Mouse (Mus musculus) liver, embryonic 15.5 days (tissue): ENCODE data around the gene Smg6. TPM values are rescaled to one million over a fixed set of nuclear protein-coding genes. Genes with fewer than 3 reads are reported as not detected.

Experiments
- ATAC-seq: fragments of 200-750 bp; cut with Nextera tagmentation; 2 replicates; pipeline ENCODE4 v1.8.0; 2017; ENCODE audit warnings: moderate number of reproducible peaks, mild to moderate bottlenecking, moderate library complexity; ENCODE audit not compliant: insufficient read depth
- H3K27ac ChIP-seq: fragments of 300-500 bp; sonication (generic); replicated peaks from 2 replicates; pipeline ENCODE4 v1.5.1; 2015; ENCODE audit warnings: mild to moderate bottlenecking, inconsistent platforms
- H3K27me3 ChIP-seq: fragments of 300-500 bp; sonication (generic); 2 replicates; pipeline ENCODE4 v1.6.1; 2015; ENCODE audit warnings: mild to moderate bottlenecking, inconsistent platforms
- H3K36me3 ChIP-seq: fragments of 300-500 bp; sonication (generic); replicated peaks from 2 replicates; pipeline ENCODE4 v1.6.1; 2015; ENCODE audit warnings: moderate library complexity, mild to moderate bottlenecking, inconsistent platforms
- H3K4me1 ChIP-seq: fragments of 300-500 bp; sonication (generic); replicated peaks from 2 replicates; pipeline ENCODE4 v1.6.1; 2015; ENCODE audit warnings: inconsistent platforms
- H3K4me2 ChIP-seq: fragments of 300-500 bp; sonication (generic); 2 replicates; pipeline ENCODE4 v1.6.1; 2015; ENCODE audit warnings: moderate library complexity, mild to moderate bottlenecking, inconsistent platforms
- H3K4me3 ChIP-seq: fragments of 300-500 bp; sonication (generic); replicated peaks from 2 replicates; pipeline ENCODE4 v1.5.1; 2015; ENCODE audit warnings: mild to moderate bottlenecking, inconsistent platforms
- H3K9ac ChIP-seq: fragments of 300-500 bp; sonication (generic); 2 replicates; pipeline ENCODE4 v1.6.1; 2015; ENCODE audit warnings: moderate library complexity, mild to moderate bottlenecking, inconsistent platforms
- H3K9me3 ChIP-seq: fragments of 300-500 bp; sonication (generic); replicated peaks from 2 replicates; pipeline ENCODE4 v1.6.1; 2016; ENCODE audit warnings: inconsistent platforms
- WGBS: fragments of 180-500 bp; shearing (Covaris S2); methylation state at CpG from one replicate; pipeline ENCODE4 v1.1.7; 2015; ENCODE audit warnings: mixed read lengths; ENCODE audit not compliant: insufficient replicate concordance; 5-methylcytosine and 5-hydroxymethylcytosine counted together
- polyA plus RNA-seq: library from polyadenylated mRNA; unstranded; fragments of >200 nt; fragmentation: Nextera tagmentation; extraction: Ambion mirVana; gene quantifications from 2 replicates; pipeline ENCODE4 v1.2.1, GENCODE M21; 2015

Smg6 gene
- polyA plus RNA-seq, 1 experiment from 2014 or later = 4.5 TPM

DNA sequence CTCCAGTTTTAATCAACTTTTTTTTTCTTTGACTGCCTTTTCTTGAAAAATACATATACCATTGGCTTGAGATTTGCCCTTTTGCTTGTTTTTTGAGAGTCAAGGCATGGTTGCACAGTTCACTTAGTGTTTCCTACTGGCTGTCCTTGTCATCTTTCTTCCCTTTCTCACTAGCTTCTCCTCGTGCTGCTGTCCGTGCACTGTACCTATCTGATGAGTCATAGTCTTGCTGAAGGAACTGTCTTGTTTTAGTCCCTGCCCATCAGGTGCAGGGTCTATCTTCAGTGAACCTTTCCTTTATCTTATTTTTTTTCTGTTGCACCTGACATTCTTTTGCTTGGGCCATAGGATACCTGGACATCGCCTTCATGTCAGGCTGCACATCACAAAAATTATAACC lies 101.4 kb downstream of the Smg6 start:
- Histone ChIP-seq H3K27ac (no peak overlapping the region), H3K36me3 (no peaks in the 10 kb centered on the region), H3K4me3 (no peak overlapping the region), H3K4me1 (no peaks in the 10 kb centered on the region), H3K9me3 (no peaks in the 10 kb centered on the region), H3K4me2 (no peak overlapping the region), H3K27me3 (no peaks in the 10 kb centered on the region), H3K9ac (no peak overlapping the region)
- WGBS = 31% methylated on average over 3 of the region's 3 CpGs
- ATAC-seq = no peak

DNA sequence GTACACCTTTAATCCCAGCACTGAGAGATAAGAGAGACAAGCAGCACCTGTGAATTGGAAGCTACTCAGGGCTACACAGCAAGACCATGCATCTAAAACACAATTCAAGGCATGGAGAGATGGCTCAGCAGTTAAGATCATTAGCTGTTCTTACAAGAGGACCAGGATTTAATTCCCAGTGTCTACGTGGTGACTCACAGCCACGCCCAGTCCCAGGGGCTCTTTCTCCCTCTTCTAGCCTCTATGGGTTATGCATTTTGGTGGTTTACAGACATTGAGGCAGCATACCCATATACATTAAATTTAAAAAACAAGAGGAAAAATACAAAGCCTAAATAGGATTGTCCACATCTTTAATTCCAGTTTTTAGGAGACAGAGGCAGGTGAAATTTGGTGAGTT lies 102.0 kb downstream of the Smg6 start:
- WGBS = 72% methylated on average over 2 of the region's 2 CpGs
- no peak for ATAC-seq
- Histone ChIP-seq H3K36me3 (no peaks in the 10 kb centered on the region), H3K4me1 (no peaks in the 10 kb centered on the region), H3K4me3 (no peak overlapping the region), H3K27me3 (no peaks in the 10 kb centered on the region), H3K9ac (no peak overlapping the region), H3K4me2 (no peak overlapping the region), H3K27ac (no peak overlapping the region), H3K9me3 (no peaks in the 10 kb centered on the region)

- H3K27ac ChIP-seq = no peak overlapping the region
- H3K4me3 ChIP-seq = no peak overlapping the region
- no peak overlapping the region for H3K9ac ChIP-seq
- WGBS = 49% methylated on average over 2 of the region's 2 CpGs
- ATAC-seq = no peak
- H3K4me2 ChIP-seq = no peak overlapping the region
- H3K27me3 ChIP-seq = no peaks in the 10 kb centered on the region
- no peaks in the 10 kb centered on the region for H3K9me3 ChIP-seq
- no peaks in the 10 kb centered on the region for H3K4me1 ChIP-seq
- H3K36me3 ChIP-seq = no peaks in the 10 kb centered on the region
Measured at GRCm38 (mm10) chr11:75031251-75031650, 105.6 kb downstream of the Smg6 start.

- H3K4me1 ChIP-seq = no peaks in the 10 kb centered on the region
- no peaks in the 10 kb centered on the region for H3K27me3 ChIP-seq
- no peak overlapping the region for H3K4me3 ChIP-seq
- no peaks in the 10 kb centered on the region for H3K36me3 ChIP-seq
- no peak overlapping the region for H3K27ac ChIP-seq
- no peak for ATAC-seq
- no peaks in the 10 kb centered on the region for H3K9me3 ChIP-seq
- no peak overlapping the region for H3K4me2 ChIP-seq
- no peak overlapping the region for H3K9ac ChIP-seq
- WGBS = 57% methylated on average over 2 of the region's 2 CpGs
Measured at GRCm38 (mm10) chr11:75032946-75033345, 107.3 kb downstream of the Smg6 start.

- ATAC-seq = no peak
- Histone ChIP-seq H3K36me3 (peaks cover 3% of the 10 kb centered on the region; the same call in 1 of the 2 replicates), H3K27ac (no peak overlapping the region), H3K9ac (no peak overlapping the region), H3K4me1 (no peaks in the 10 kb centered on the region), H3K4me2 (no peak overlapping the region), H3K9me3 (no peaks in the 10 kb centered on the region), H3K4me3 (no peak overlapping the region), H3K27me3 (no peaks in the 10 kb centered on the region)
- 65% methylated on average over 5 of the region's 5 CpGs for WGBS
Measured at GRCm38 (mm10) chr11:75033581-75034067, 108.0 kb downstream of the Smg6 start.

- no peak overlapping the region for H3K4me2 ChIP-seq
- no peak overlapping the region for H3K9ac ChIP-seq
- no peak for ATAC-seq
- no peak overlapping the region for H3K27ac ChIP-seq
- H3K9me3 ChIP-seq = no peaks in the 10 kb centered on the region
- no peaks in the 10 kb centered on the region for H3K4me1 ChIP-seq
- 66% methylated on average over 3 of the region's 3 CpGs for WGBS
- peaks cover 3% of the 10 kb centered on the region; the same call in 1 of the 2 replicates for H3K36me3 ChIP-seq
- no peak overlapping the region for H3K4me3 ChIP-seq
- H3K27me3 ChIP-seq = no peaks in the 10 kb centered on the region
Measured at GRCm38 (mm10) chr11:75034104-75034503, 108.5 kb downstream of the Smg6 start.

- H3K9ac ChIP-seq = no peak overlapping the region
- H3K36me3 ChIP-seq = peaks cover 15% of the 10 kb centered on the region
- no peaks in the 10 kb centered on the region for H3K9me3 ChIP-seq
- 56% methylated on average over 3 of the region's 3 CpGs for WGBS
- peaks cover 1% of the 10 kb centered on the region for H3K4me1 ChIP-seq
- H3K4me2 ChIP-seq = no peak overlapping the region
- H3K27ac ChIP-seq = no peak overlapping the region
- H3K4me3 ChIP-seq = no peak overlapping the region
- ATAC-seq = no peak
- H3K27me3 ChIP-seq = no peaks in the 10 kb centered on the region
Measured at GRCm38 (mm10) chr11:75044333-75044732, 118.7 kb downstream of the Smg6 start.

DNA sequence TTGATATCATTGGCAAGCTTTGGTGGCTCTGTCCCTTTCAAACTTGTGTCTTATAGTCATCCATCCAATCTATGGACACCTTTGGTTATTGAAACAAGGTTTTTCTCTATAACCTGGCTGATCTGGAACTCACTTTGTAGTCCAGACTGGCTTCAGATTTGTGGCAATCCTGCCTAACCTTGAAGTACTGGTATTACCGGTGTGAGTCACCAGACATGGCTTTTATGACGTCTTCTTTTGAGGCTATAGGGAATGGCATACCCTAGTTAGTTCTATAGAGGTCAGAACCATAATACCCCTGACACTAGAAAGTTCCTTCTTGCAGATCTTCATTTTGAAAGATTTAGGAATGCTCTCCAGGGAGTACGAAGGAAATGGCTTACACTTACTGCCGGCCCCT lies 120.2 kb downstream of the Smg6 start:
- 84% methylated on average over 4 of the region's 4 CpGs for WGBS

GRCm38 (mm10) chr11:75046638-75047037 lies 121.0 kb downstream of the Smg6 start:
- no peaks in the 10 kb centered on the region for H3K27me3 ChIP-seq
- peaks cover 9% of the 10 kb centered on the region for H3K36me3 ChIP-seq
- no peak overlapping the region for H3K27ac ChIP-seq
- ATAC-seq = no peak
- no peak overlapping the region for H3K4me3 ChIP-seq
- no peak overlapping the region for H3K4me2 ChIP-seq
- H3K9ac ChIP-seq = no peak overlapping the region
- H3K9me3 ChIP-seq = no peaks in the 10 kb centered on the region
- peaks cover 7% of the 10 kb centered on the region for H3K4me1 ChIP-seq
- 78% methylated on average over 3 of the region's 3 CpGs for WGBS

More for the DNA sequence above, 120.2 kb downstream of the Smg6 start:
- H3K27ac ChIP-seq = no peak overlapping the region
- no peaks in the 10 kb centered on the region for H3K27me3 ChIP-seq
- H3K36me3 ChIP-seq = peaks cover 15% of the 10 kb centered on the region
- H3K4me1 ChIP-seq = peaks cover 5% of the 10 kb centered on the region
- H3K4me2 ChIP-seq = no peak overlapping the region
- H3K4me3 ChIP-seq = no peak overlapping the region
- H3K9ac ChIP-seq = no peak overlapping the region
- ATAC-seq = no peak
- H3K9me3 ChIP-seq = no peaks in the 10 kb centered on the region

GRCm38 (mm10) chr11:75047066-75047465 lies 121.4 kb downstream of the Smg6 start:
- Histone ChIP-seq H3K27ac (no peak overlapping the region), H3K4me3 (no peak overlapping the region), H3K9me3 (no peaks in the 10 kb centered on the region), H3K9ac (no peak overlapping the region), H3K4me2 (no peak overlapping the region), H3K4me1 (peaks cover 11% of the 10 kb centered on the region), H3K27me3 (no peaks in the 10 kb centered on the region), H3K36me3 (peaks cover 5% of the 10 kb centered on the region)
- ATAC-seq = no peak
- WGBS = 79% methylated on average over 6 of the region's 6 CpGs

- H3K27ac ChIP-seq = no peak overlapping the region
- H3K9me3 ChIP-seq = no peaks in the 10 kb centered on the region
- 76% methylated on average over 7 of the region's 7 CpGs for WGBS
- no peak for ATAC-seq
- no peaks in the 10 kb centered on the region for H3K27me3 ChIP-seq
- no peak overlapping the region for H3K4me2 ChIP-seq
- no peaks in the 10 kb centered on the region for H3K36me3 ChIP-seq
- peaks cover 14% of the 10 kb centered on the region for H3K4me1 ChIP-seq
- H3K4me3 ChIP-seq = no peak overlapping the region
- no peak overlapping the region for H3K9ac ChIP-seq
Measured at GRCm38 (mm10) chr11:75047736-75048407, 122.2 kb downstream of the Smg6 start.

DNA sequence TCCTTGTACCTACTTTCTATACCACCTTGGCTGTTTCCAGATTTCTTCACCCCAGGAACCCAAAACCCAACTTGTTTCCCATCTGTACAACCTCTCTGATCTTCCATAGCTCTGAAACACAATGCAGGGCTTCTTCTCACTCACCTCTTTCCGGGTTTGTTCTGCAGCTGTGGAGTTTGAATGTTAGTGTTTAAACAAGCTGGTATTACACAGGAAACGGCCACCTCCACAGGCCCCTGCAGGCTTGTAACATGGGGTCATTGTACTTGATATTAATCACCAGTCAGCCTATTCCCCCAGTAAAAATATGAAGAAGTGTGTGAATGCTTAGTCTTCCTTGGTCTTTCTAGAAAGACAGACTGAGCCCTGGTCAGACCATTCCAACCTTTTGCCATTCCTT lies 123.5 kb downstream of the Smg6 start:
- no peak overlapping the region for H3K4me2 ChIP-seq
- no peak overlapping the region for H3K27ac ChIP-seq
- ATAC-seq = no peak
- H3K36me3 ChIP-seq = no peaks in the 10 kb centered on the region
- H3K27me3 ChIP-seq = no peaks in the 10 kb centered on the region
- H3K4me1 ChIP-seq = peaks cover 14% of the 10 kb centered on the region
- H3K9me3 ChIP-seq = no peaks in the 10 kb centered on the region
- 49% methylated on average over 2 of the region's 2 CpGs for WGBS
- H3K4me3 ChIP-seq = no peak overlapping the region
- no peak overlapping the region for H3K9ac ChIP-seq
